Mouse (Mus musculus): ENCODE measurements around the gene Tbc1d23.

GRCm38 (mm10) chr16:57186618-57187017 lies 44.7 kb downstream of the Tbc1d23 start:
- TF ChIP-seq POLR2A (IDR thresholded peaks at IDR 0.05; ENCODE audit: low read depth, low read length) (no peak), CTCF (IDR thresholded peaks at IDR 0.05; ENCODE audit: extremely low read depth, insufficient read depth, insufficient read length, insufficient replicate concordance) (no peak)

Measured in spleen, adult 2 months (tissue).